Mouse (Mus musculus): ENCODE data around the gene Olfr202. TPM values are rescaled to one million over a fixed set of nuclear protein-coding genes. Genes with fewer than 3 reads are reported as not detected.

The Olfr202 gene
- polyA plus RNA-seq (2012; rRNA removed), result not detected in 2 replicates

GRCm38 (mm10) chr16:59286693-59287092 lies at the start of gene Olfr202:
TSS of gene Olfr202 (minus strand) at chr16:59286793.

GRCm38 (mm10) chr16:59331038-59331437 lies 44.4 kb upstream of the Olfr202 start, which contains the start of gene Olfr205:
TSS of gene Olfr205 (minus strand) at chr16:59331138.

GRCm38 (mm10) chr16:59318148-59318547 lies 31.6 kb upstream of the Olfr202 start, which contains the start of gene Olfr204:
TSS of gene Olfr204 (minus strand) at chr16:59318248.

GRCm38 (mm10) chr16:59298581-59298980 lies 12.0 kb upstream of the Olfr202 start, which contains the start of gene Olfr203:
TSS of gene Olfr203 (plus strand) at chr16:59298881.

GRCm38 (mm10) chr16:59272532-59272931 lies 14.1 kb downstream of the Olfr202 start, which contains the start of gene Olfr201:
TSS of gene Olfr201 (minus strand) at chr16:59272632.

Other genes starting within 250 kb of the Olfr202 start
- not detected in 2 replicates for gene Olfr187, start 247.0 kb downstream of the Olfr202 start, polyA plus RNA-seq (2012; rRNA removed)
- not detected in 2 replicates for gene Olfr190, start 208.8 kb downstream of the Olfr202 start, polyA plus RNA-seq (2012; rRNA removed)
- not detected in 2 replicates for gene Olfr191, start 197.0 kb downstream of the Olfr202 start, polyA plus RNA-seq (2012; rRNA removed)
- not detected in 2 replicates for gene Olfr193, start 174.9 kb downstream of the Olfr202 start, polyA plus RNA-seq (2012; rRNA removed)
- not detected in 2 replicates for gene Olfr194, start 165.7 kb downstream of the Olfr202 start, polyA plus RNA-seq (2012; rRNA removed)
- not detected in 2 replicates for gene Olfr195, start 139.7 kb downstream of the Olfr202 start, polyA plus RNA-seq (2012; rRNA removed)
- gene Olfr196, start 116.3 kb downstream of the Olfr202 start, polyA plus RNA-seq (2012; rRNA removed), result not detected in 2 replicates
- gene Olfr198, start 83.3 kb downstream of the Olfr202 start, polyA plus RNA-seq (2012; rRNA removed), result not detected in 2 replicates
- not detected in 2 replicates for gene Olfr199, start 67.0 kb downstream of the Olfr202 start, polyA plus RNA-seq (2012; rRNA removed)
- gene Olfr201, start 14.2 kb downstream of the Olfr202 start, polyA plus RNA-seq (2012; rRNA removed), result 0.01 TPM in 1 of 2 replicates, not detected in the other
- gene Olfr203, start 12.1 kb upstream of the Olfr202 start, polyA plus RNA-seq (2012; rRNA removed), result not detected in 2 replicates
- gene Olfr204, start 31.5 kb upstream of the Olfr202 start, polyA plus RNA-seq (2012; rRNA removed), result not detected in 2 replicates
- not detected in 2 replicates for gene Olfr205, start 44.3 kb upstream of the Olfr202 start, polyA plus RNA-seq (2012; rRNA removed)
- gene Olfr206, start 62.5 kb upstream of the Olfr202 start, polyA plus RNA-seq (2012; rRNA removed), result not detected in 2 replicates
- gene Olfr209, start 77.2 kb upstream of the Olfr202 start, polyA plus RNA-seq (2012; rRNA removed), result not detected in 2 replicates
- gene Gabrr3, start 120.5 kb upstream of the Olfr202 start, polyA plus RNA-seq (2012; rRNA removed), result 0.03 and 0.05 TPM in 2 replicates
- 8.6 and 9.3 TPM in 2 replicates for gene Riox2, start 185.0 kb upstream of the Olfr202 start, polyA plus RNA-seq (2012; rRNA removed)